Mouse (Mus musculus): ENCODE data around the gene Npsr1. TPM values are rescaled to one million over a fixed set of nuclear protein-coding genes. Genes with fewer than 3 reads are reported as not detected.

The Npsr1 gene
- not detected for polyA plus RNA-seq (2017; shearing (Covaris generic))

DNA sequence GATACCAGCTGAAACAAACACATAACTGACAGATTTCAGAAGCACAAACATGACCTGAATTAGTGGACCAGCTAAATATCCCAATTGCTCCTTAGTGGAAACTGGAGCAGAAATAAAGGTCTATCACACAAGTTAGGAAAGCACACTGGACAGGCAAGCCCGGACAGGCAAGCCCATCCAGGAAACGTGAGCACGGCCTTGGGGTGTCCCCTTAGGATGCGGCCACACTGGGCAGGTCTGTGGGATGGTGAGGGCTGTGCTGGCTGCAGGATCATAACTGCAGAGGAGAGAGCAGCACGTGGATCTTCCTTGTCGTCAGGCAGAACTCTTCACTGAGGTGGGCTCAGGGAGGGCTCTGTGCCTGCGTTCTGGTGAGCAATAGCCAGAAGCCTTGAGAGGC is at the start of gene Npsr1:
Gene Npsr1 (plus strand): TSS at position 301 of the 400 bp plus-strand sequence.

